Mouse (Mus musculus) thymus, postnatal 4 days (tissue): ENCODE data around the gene C1qc.
A peak's percentile ranks its signal among the peaks of the same experiment; 100 is the strongest.

Source experiments
- DNase-seq: peaks from one replicate; pipeline ENCODE4 v3.0.0; 2021

C1qc gene

DNA sequence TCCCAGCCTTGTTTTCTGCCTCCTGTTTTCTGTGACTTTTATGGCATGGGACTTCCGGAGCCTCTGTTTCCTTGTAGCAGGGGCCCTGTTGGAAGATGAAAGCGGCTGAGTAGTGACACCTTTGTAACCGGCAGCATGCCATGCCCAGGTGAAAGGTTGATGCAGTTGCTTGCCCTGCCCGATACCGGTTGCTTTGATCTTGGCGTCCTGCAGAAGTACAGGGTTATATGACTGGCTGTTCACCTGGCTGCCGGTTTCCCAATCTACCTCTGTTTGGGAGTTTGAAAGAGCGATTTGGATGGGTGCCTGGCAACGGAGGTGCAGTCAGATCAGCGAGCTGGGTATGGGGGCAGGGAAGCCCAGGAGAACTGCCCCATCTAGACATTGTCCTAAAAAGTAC, 50.1 kb downstream of the C1qc start:
- DNase-seq: no peak

- DNase-seq: no peak
These were observed 50.8 kb downstream of the C1qc start for GRCm38 (mm10) chr4:136842033-136842432.

- DNase-seq: peak; percentile 91
These were observed 51.8 kb downstream of the C1qc start for GRCm38 (mm10) chr4:136841056-136841455.
